Comparison of ENCODE assay signal across 13 mouse cellular contexts in the genomic region with DNA sequence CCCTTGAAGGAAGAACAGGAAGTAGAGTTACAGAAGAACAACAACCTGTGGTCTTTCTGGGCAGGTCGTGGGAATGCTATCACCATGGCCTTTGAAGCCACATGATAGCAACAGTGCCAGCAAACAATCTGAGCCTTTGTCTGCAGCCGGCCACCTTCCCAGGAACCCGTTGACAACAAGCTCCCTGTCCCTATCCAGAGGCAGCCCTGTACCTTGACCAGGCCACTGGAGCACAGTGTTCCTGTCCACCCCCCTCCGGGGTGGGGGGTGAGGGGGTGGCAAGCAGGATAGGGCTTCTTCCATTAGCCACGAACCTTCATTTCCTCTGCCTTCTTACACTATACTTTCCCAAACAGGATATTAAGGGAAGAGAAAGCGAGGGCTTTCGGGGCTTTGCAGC.
DNase-seq lines count a peak whose midpoint lies in the region; ATAC-seq and TF ChIP-seq lines count a peak whose summit lies in the region.
"Had no signal": no experiment of that assay in that cellular context is flagged by ENCODE, and none has a peak within 500 bp of the region (broad histone marks: within the 10 kb centered on the region; RNA-seq: fewer than 3 reads in every experiment).

No protein-coding gene starts in this region.

- no peak overlapping the region; the same call in 1 of the 2 replicates for H3K9ac ChIP-seq in heart, embryonic 13.5 days
- H3K9ac ChIP-seq in embryonic facial prominence, embryonic 12.5 days, result no peak overlapping the region; the same call in 1 of the 2 replicates
- H3K9ac ChIP-seq in hindbrain, postnatal 0 days (replicated peaks; ENCODE audit: low read length), result no peak overlapping the region
- no peak overlapping the region for H3K9ac ChIP-seq in midbrain, embryonic 15.5 days
- H3K9ac ChIP-seq: liver, embryonic 12.5 days had no signal

- H3K4me3 ChIP-seq in heart, embryonic 13.5 days, result no peak overlapping the region
- no peak overlapping the region for H3K4me3 ChIP-seq in embryonic facial prominence, embryonic 12.5 days
- no peak overlapping the region for H3K4me3 ChIP-seq in hindbrain, postnatal 0 days (ENCODE audit: low read length)
- H3K4me3 ChIP-seq in midbrain, embryonic 15.5 days, result no peak overlapping the region
- H3K4me3 ChIP-seq: left cerebral cortex, adult 2 months; liver, embryonic 12.5 days had no signal

- no peak overlapping the region for H3K4me2 ChIP-seq in heart, embryonic 13.5 days
- no peak overlapping the region for H3K4me2 ChIP-seq in embryonic facial prominence, embryonic 12.5 days (replicated peaks)
- no peak overlapping the region for H3K4me2 ChIP-seq in hindbrain, postnatal 0 days (ENCODE audit: low read depth, low read length)
- no peak overlapping the region for H3K4me2 ChIP-seq in midbrain, embryonic 15.5 days
- H3K4me2 ChIP-seq: liver, embryonic 12.5 days had no signal

- no peaks in the 10 kb centered on the region for H3K27me3 ChIP-seq in heart, embryonic 13.5 days (replicated peaks)
- H3K27me3 ChIP-seq in embryonic facial prominence, embryonic 12.5 days, result no peaks in the 10 kb centered on the region
- H3K27me3 ChIP-seq in hindbrain, postnatal 0 days (ENCODE audit: insufficient read depth, low read length), result no peaks in the 10 kb centered on the region
- H3K27me3 ChIP-seq in midbrain, embryonic 15.5 days (replicated peaks), result no peaks in the 10 kb centered on the region
- H3K27me3 ChIP-seq: liver, embryonic 12.5 days had no signal

- 34% methylated on average over 7 of the region's 7 CpGs for WGBS in heart, embryonic 13.5 days
- WGBS in embryonic facial prominence, embryonic 12.5 days, result 41% methylated on average over 7 of the region's 7 CpGs
- 54% methylated on average over 7 of the region's 7 CpGs for WGBS in hindbrain, postnatal 0 days
- 54% methylated on average over 7 of the region's 7 CpGs for WGBS in midbrain, embryonic 15.5 days

- H3K27ac ChIP-seq in heart, embryonic 13.5 days (replicated peaks), result peak overlapping the region; percentile 67
- H3K27ac ChIP-seq in embryonic facial prominence, embryonic 12.5 days, result peak overlapping the region; percentile 55
- H3K27ac ChIP-seq in hindbrain, postnatal 0 days, result peak overlapping the region; percentile 2; the same call in 1 of the 2 replicates
- peak overlapping the region; percentile 48 for H3K27ac ChIP-seq in midbrain, embryonic 15.5 days
- H3K27ac ChIP-seq: left cerebral cortex, adult 2 months; liver, embryonic 12.5 days had no signal

- intact Hi-C loops in gastrocnemius, postnatal 14 days (cut with DNase I; ENCODE audit: low total_unique reads), result no loop called here

- TF ChIP-seq CTCF in hindbrain, postnatal 0 days (IDR thresholded peaks at IDR 0.05; ENCODE audit: low read depth), result no peak

- peaks cover 25% of the 10 kb centered on the region for H3K4me1 ChIP-seq in heart, embryonic 13.5 days
- H3K4me1 ChIP-seq in embryonic facial prominence, embryonic 12.5 days, result peaks cover 27% of the 10 kb centered on the region; the same call in 1 of the 2 replicates
- peaks cover 11% of the 10 kb centered on the region; the same call in 1 of the 2 replicates for H3K4me1 ChIP-seq in hindbrain, postnatal 0 days (ENCODE audit: insufficient read depth, low read length)
- H3K4me1 ChIP-seq in midbrain, embryonic 15.5 days, result peaks cover 36% of the 10 kb centered on the region
- H3K4me1 ChIP-seq: liver, embryonic 12.5 days had no signal

- no peak for ATAC-seq in heart, embryonic 13.5 days (ENCODE audit: extremely low read depth, insufficient number of reproducible peaks, low FRiP score, low TSS enrichment)
- no peak for ATAC-seq in embryonic facial prominence, embryonic 12.5 days (ENCODE audit: insufficient number of reproducible peaks, insufficient read depth, low FRiP score, low TSS enrichment)
- ATAC-seq in hindbrain, postnatal 0 days, result no peak
- ATAC-seq in midbrain, embryonic 15.5 days (replicated peaks), result no peak
- ATAC-seq: liver, embryonic 12.5 days; lung, postnatal 0 days had no signal

- no peaks in the 10 kb centered on the region for H3K9me3 ChIP-seq in heart, embryonic 13.5 days
- H3K9me3 ChIP-seq in embryonic facial prominence, embryonic 12.5 days, result no peaks in the 10 kb centered on the region
- no peaks in the 10 kb centered on the region for H3K9me3 ChIP-seq in hindbrain, postnatal 0 days (ENCODE audit: low read length)
- no peaks in the 10 kb centered on the region for H3K9me3 ChIP-seq in midbrain, embryonic 15.5 days
- H3K9me3 ChIP-seq: liver, embryonic 12.5 days had no signal

- no peaks in the 10 kb centered on the region for H3K36me3 ChIP-seq in heart, embryonic 13.5 days
- H3K36me3 ChIP-seq in embryonic facial prominence, embryonic 12.5 days, result no peaks in the 10 kb centered on the region
- no peaks in the 10 kb centered on the region for H3K36me3 ChIP-seq in hindbrain, postnatal 0 days (ENCODE audit: insufficient read depth, low read length)
- H3K36me3 ChIP-seq in midbrain, embryonic 15.5 days (replicated peaks), result no peaks in the 10 kb centered on the region
- H3K36me3 ChIP-seq: liver, embryonic 12.5 days had no signal

- no peak for DNase-seq in heart, adult 18-20 months
- no peak for DNase-seq in hindbrain, postnatal 0 days (ENCODE audit: low spot score)
- DNase-seq in thymus, postnatal 4 days, result no peak
- DNase-seq in thymus, postnatal 0 days (ENCODE audit: low spot score), result no peak
- DNase-seq in gastrocnemius, postnatal 14 days, result no peak
- DNase-seq: cerebellum, adult 2 months; kidney, adult 18-20 months had no signal

Comparison
In these comparisons a context has a peak if more than half of its experiments do, and no peak if none do; other contexts are left out.
1. H3K27ac ChIP-seq: peak in every context shown above with its lines; median percentile 67 in heart, embryonic 13.5 days; 55 in embryonic facial prominence, embryonic 12.5 days; 48 in midbrain, embryonic 15.5 days; 2 in hindbrain, postnatal 0 days.